Mouse (Mus musculus): ENCODE data around the gene Nhs. TPM values are rescaled to one million over a fixed set of nuclear protein-coding genes. Genes with fewer than 3 reads are reported as not detected.

Gene Nhs
- polyA plus RNA-seq, 1 experiment, result 0.62 TPM

GRCm38 (mm10) chrX:162102802-162103434, 56.6 kb downstream of the Nhs start:
- Histone ChIP-seq H3K36me3 (ENCODE audit: control insufficient read depth, insufficient read depth, low read length) (no peaks in the 10 kb centered on the region), H3K4me1 (ENCODE audit: control insufficient read depth, insufficient read depth, insufficient read length, low read length) (peaks cover 3% of the 10 kb centered on the region; the same call in 1 of the 2 replicates), H3K4me3 (ENCODE audit: low read depth, low read length) (no peak overlapping the region), H3K27ac (ENCODE audit: insufficient read depth, low read depth, low read length) (0 out of 2 replicates have a peak overlapping the region, but pooled peaks have one; percentile 15), H3K27me3 (ENCODE audit: control insufficient read depth, insufficient read depth, low read length) (no peaks in the 10 kb centered on the region)
- 22% methylated on average over 3 of the region's 3 CpGs for WGBS
- TF ChIP-seq POLR2A (IDR thresholded peaks at IDR 0.05; ENCODE audit: low read depth, low read length), result no peak
- TF ChIP-seq CTCF (IDR thresholded peaks at IDR 0.05; ENCODE audit: extremely low read depth, insufficient read length, insufficient replicate concordance, low read depth, low read length), result no peak

- WGBS, result 34% methylated on average over 4 of the region's 4 CpGs
- Histone ChIP-seq H3K27ac (ENCODE audit: insufficient read depth, low read depth, low read length) (no peak overlapping the region), H3K36me3 (ENCODE audit: control insufficient read depth, insufficient read depth, low read length) (no peaks in the 10 kb centered on the region), H3K4me3 (ENCODE audit: low read depth, low read length) (no peak overlapping the region), H3K4me1 (ENCODE audit: control insufficient read depth, insufficient read depth, insufficient read length, low read length) (peaks cover 3% of the 10 kb centered on the region; the same call in 1 of the 2 replicates), H3K27me3 (ENCODE audit: control insufficient read depth, insufficient read depth, low read length) (no peaks in the 10 kb centered on the region)
- TF ChIP-seq POLR2A (IDR thresholded peaks at IDR 0.05; ENCODE audit: low read depth, low read length) (no peak), CTCF (IDR thresholded peaks at IDR 0.05; ENCODE audit: extremely low read depth, insufficient read length, insufficient replicate concordance, low read depth, low read length) (no peak)
Observed at GRCm38 (mm10) chrX:162098364-162098763, 61.2 kb downstream of the Nhs start.

- 68% methylated on average over 4 of the region's 4 CpGs for WGBS
- Histone ChIP-seq H3K4me3 (ENCODE audit: low read depth, low read length) (no peak overlapping the region), H3K27me3 (ENCODE audit: control insufficient read depth, insufficient read depth, low read length) (no peaks in the 10 kb centered on the region), H3K27ac (ENCODE audit: insufficient read depth, low read depth, low read length) (no peak overlapping the region), H3K4me1 (ENCODE audit: control insufficient read depth, insufficient read depth, insufficient read length, low read length) (no peaks in the 10 kb centered on the region), H3K36me3 (ENCODE audit: control insufficient read depth, insufficient read depth, low read length) (no peaks in the 10 kb centered on the region)
- no peak for TF ChIP-seq CTCF (IDR thresholded peaks at IDR 0.05; ENCODE audit: extremely low read depth, insufficient read length, insufficient replicate concordance, low read depth, low read length)
- no peak for TF ChIP-seq POLR2A (IDR thresholded peaks at IDR 0.05; ENCODE audit: low read depth, low read length)
Observed at GRCm38 (mm10) chrX:162087291-162087690, 72.2 kb downstream of the Nhs start.

- 34% methylated on average over 1 of the region's 1 CpGs for WGBS
- no peaks in the 10 kb centered on the region for H3K36me3 ChIP-seq (ENCODE audit: control insufficient read depth, insufficient read depth, low read length)
- H3K4me3 ChIP-seq (ENCODE audit: low read depth, low read length), result no peak overlapping the region
- no peaks in the 10 kb centered on the region for H3K27me3 ChIP-seq (ENCODE audit: control insufficient read depth, insufficient read depth, low read length)
- no peak for TF ChIP-seq POLR2A (IDR thresholded peaks at IDR 0.05; ENCODE audit: low read depth, low read length)
- no peak for TF ChIP-seq CTCF (IDR thresholded peaks at IDR 0.05; ENCODE audit: extremely low read depth, insufficient read length, insufficient replicate concordance, low read depth, low read length)
- no peak overlapping the region for H3K27ac ChIP-seq (ENCODE audit: insufficient read depth, low read depth, low read length)
- H3K4me1 ChIP-seq (ENCODE audit: control insufficient read depth, insufficient read depth, insufficient read length, low read length), result no peaks in the 10 kb centered on the region
Observed at GRCm38 (mm10) chrX:162085897-162086200, 73.7 kb downstream of the Nhs start.

- Histone ChIP-seq H3K27ac (ENCODE audit: insufficient read depth, low read depth, low read length) (no peak overlapping the region), H3K27me3 (ENCODE audit: control insufficient read depth, insufficient read depth, low read length) (no peaks in the 10 kb centered on the region), H3K4me3 (ENCODE audit: low read depth, low read length) (no peak overlapping the region), H3K4me1 (ENCODE audit: control insufficient read depth, insufficient read depth, insufficient read length, low read length) (no peaks in the 10 kb centered on the region), H3K36me3 (ENCODE audit: control insufficient read depth, insufficient read depth, low read length) (no peaks in the 10 kb centered on the region)
- TF ChIP-seq POLR2A (IDR thresholded peaks at IDR 0.05; ENCODE audit: low read depth, low read length) (no peak), CTCF (IDR thresholded peaks at IDR 0.05; ENCODE audit: extremely low read depth, insufficient read length, insufficient replicate concordance, low read depth, low read length) (no peak)
- 60% methylated on average over 4 of the region's 4 CpGs for WGBS
Observed at GRCm38 (mm10) chrX:162085062-162085896, 74.3 kb downstream of the Nhs start.

GRCm38 (mm10) chrX:162063164-162063563, 96.4 kb downstream of the Nhs start:
- TF ChIP-seq POLR2A (IDR thresholded peaks at IDR 0.05; ENCODE audit: low read depth, low read length) (no peak), CTCF (IDR thresholded peaks at IDR 0.05; ENCODE audit: extremely low read depth, insufficient read length, insufficient replicate concordance, low read depth, low read length) (no peak)
- WGBS, result 68% methylated on average over 2 of the region's 2 CpGs
- H3K27me3 ChIP-seq (ENCODE audit: control insufficient read depth, insufficient read depth, low read length), result no peaks in the 10 kb centered on the region
- no peaks in the 10 kb centered on the region for H3K36me3 ChIP-seq (ENCODE audit: control insufficient read depth, insufficient read depth, low read length)
- no peak overlapping the region for H3K27ac ChIP-seq (ENCODE audit: insufficient read depth, low read depth, low read length)
- H3K4me3 ChIP-seq (ENCODE audit: low read depth, low read length), result no peak overlapping the region
- H3K4me1 ChIP-seq (ENCODE audit: control insufficient read depth, insufficient read depth, insufficient read length, low read length), result no peaks in the 10 kb centered on the region

GRCm38 (mm10) chrX:162055635-162056034, 103.9 kb downstream of the Nhs start:
- Histone ChIP-seq H3K27me3 (ENCODE audit: control insufficient read depth, insufficient read depth, low read length) (no peaks in the 10 kb centered on the region), H3K4me3 (ENCODE audit: low read depth, low read length) (no peak overlapping the region), H3K4me1 (ENCODE audit: control insufficient read depth, insufficient read depth, insufficient read length, low read length) (peaks cover 3% of the 10 kb centered on the region; the same call in 1 of the 2 replicates), H3K36me3 (ENCODE audit: control insufficient read depth, insufficient read depth, low read length) (no peaks in the 10 kb centered on the region), H3K27ac (ENCODE audit: insufficient read depth, low read depth, low read length) (no peak overlapping the region)
- TF ChIP-seq POLR2A (IDR thresholded peaks at IDR 0.05; ENCODE audit: low read depth, low read length), result no peak
- TF ChIP-seq CTCF (IDR thresholded peaks at IDR 0.05; ENCODE audit: extremely low read depth, insufficient read length, insufficient replicate concordance, low read depth, low read length), result no peak
- WGBS, result 84% methylated on average over 2 of the region's 2 CpGs
